Mouse (Mus musculus) midbrain, embryonic 15.5 days (tissue): Measurements from ENCODE around the gene Bmp4. TPM values are rescaled to one million over a fixed set of nuclear protein-coding genes. Genes with fewer than 3 reads are reported as not detected.

ENCODE experiments used
- ATAC-seq: fragments of 200-750 bp; cut with Nextera tagmentation; replicated peaks from 2 replicates; pipeline ENCODE4 v1.8.0; 2017; ENCODE audit warnings: moderate TSS enrichment
- H3K27ac ChIP-seq: fragments of 300-500 bp; sonication (generic); 2 replicates; pipeline ENCODE4 v1.5.1; 2015; ENCODE audit warnings: mild to moderate bottlenecking, inconsistent platforms
- H3K27me3 ChIP-seq: fragments of 300-500 bp; sonication (generic); replicated peaks from 2 replicates; pipeline ENCODE4 v1.6.1; 2015; ENCODE audit warnings: inconsistent platforms
- H3K36me3 ChIP-seq: fragments of 300-500 bp; sonication (generic); replicated peaks from 2 replicates; pipeline ENCODE4 v1.6.1; 2015; ENCODE audit warnings: inconsistent platforms
- H3K4me1 ChIP-seq: fragments of 300-500 bp; sonication (generic); 2 replicates; pipeline ENCODE4 v1.6.1; 2015; ENCODE audit warnings: inconsistent platforms
- H3K4me2 ChIP-seq: fragments of 300-500 bp; sonication (generic); 2 replicates; pipeline ENCODE4 v1.6.1; 2015; ENCODE audit warnings: inconsistent platforms, mild to moderate bottlenecking, moderate library complexity
- H3K4me3 ChIP-seq: fragments of 300-500 bp; sonication (generic); 2 replicates; pipeline ENCODE4 v1.5.1; 2015; ENCODE audit warnings: mild to moderate bottlenecking, inconsistent platforms
- H3K9ac ChIP-seq: fragments of 300-500 bp; sonication (generic); 2 replicates; pipeline ENCODE4 v1.6.1; 2015; ENCODE audit warnings: mild to moderate bottlenecking, inconsistent platforms
- H3K9me3 ChIP-seq: fragments of 300-500 bp; sonication (generic); 2 replicates; pipeline ENCODE4 v1.6.1; 2016; ENCODE audit warnings: inconsistent platforms
- WGBS: fragments of 180-500 bp; shearing (Covaris S2); methylation state at CpG from one replicate; pipeline ENCODE4 v1.1.7; 2015; ENCODE audit warnings: mixed read lengths; 5-methylcytosine and 5-hydroxymethylcytosine counted together
- polyA plus RNA-seq: library from polyadenylated mRNA; unstranded; fragments of >200 nt; fragmentation: Nextera tagmentation; extraction: Ambion mirVana; gene quantifications from 2 replicates; pipeline ENCODE4 v1.2.1, GENCODE M21; 2015

Gene Bmp4
- polyA plus RNA-seq, 1 experiment from 2014 or later: 8.5 TPM

- H3K27ac ChIP-seq: no peak overlapping the region
- H3K36me3 ChIP-seq: no peaks in the 10 kb centered on the region
- no peaks in the 10 kb centered on the region for H3K9me3 ChIP-seq
- H3K27me3 ChIP-seq: peaks cover 29% of the 10 kb centered on the region
- no peak for ATAC-seq
- WGBS: 64% methylated on average over 2 of the region's 2 CpGs
- H3K4me3 ChIP-seq: no peak overlapping the region
- peaks cover 8% of the 10 kb centered on the region for H3K4me1 ChIP-seq
- H3K9ac ChIP-seq: no peak overlapping the region
- H3K4me2 ChIP-seq: no peak overlapping the region
These were observed 9.5 kb upstream of the Bmp4 start for GRCm38 (mm10) chr14:46399925-46400324.

- Histone ChIP-seq H3K36me3 (no peaks in the 10 kb centered on the region), H3K9ac (no peak overlapping the region), H3K4me2 (peak overlapping the region; percentile 41), H3K27ac (no peak overlapping the region), H3K4me3 (peak overlapping the region; percentile 19), H3K27me3 (peaks cover 29% of the 10 kb centered on the region), H3K9me3 (no peaks in the 10 kb centered on the region), H3K4me1 (peaks cover 8% of the 10 kb centered on the region)
- ATAC-seq: 0 out of 2 replicates have a peak, but pooled peaks have one; percentile 45
- WGBS: 3% methylated on average over 27 of the region's 27 CpGs
These were observed 7.7 kb upstream of the Bmp4 start for GRCm38 (mm10) chr14:46398091-46398695.

DNA sequence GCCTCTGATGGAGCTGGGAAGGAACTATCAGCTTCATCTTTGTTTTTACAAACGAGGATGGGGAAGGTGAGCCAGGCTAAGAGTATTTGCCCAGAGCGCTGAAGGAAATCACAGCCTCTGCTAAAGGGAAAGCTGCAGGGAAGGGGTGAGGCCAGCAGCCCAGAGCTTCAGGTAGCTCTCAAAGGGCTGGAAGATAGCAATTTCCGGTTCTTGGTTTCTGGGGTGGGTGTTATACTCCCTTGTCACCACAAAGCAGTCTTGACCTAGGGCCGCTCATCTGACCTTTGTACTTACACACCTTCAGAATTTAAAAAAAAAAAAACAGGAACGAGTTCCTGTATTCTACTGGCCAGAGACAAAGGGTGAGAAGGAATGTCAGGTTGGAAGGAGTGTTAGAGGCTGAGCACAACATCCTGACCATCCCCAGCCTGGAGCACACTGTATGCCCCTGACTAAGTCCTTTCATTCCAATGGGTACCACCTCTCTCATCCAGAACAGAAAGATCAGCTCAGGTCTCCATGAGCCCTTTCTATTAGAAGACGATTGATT, 1.2 kb upstream of the Bmp4 start:
- peaks cover 37% of the 10 kb centered on the region for H3K4me1 ChIP-seq
- no peak overlapping the region for H3K4me3 ChIP-seq
- 57% methylated on average over 6 of the region's 6 CpGs for WGBS
- H3K9me3 ChIP-seq: no peaks in the 10 kb centered on the region
- H3K27me3 ChIP-seq: peaks cover 63% of the 10 kb centered on the region
- no peak for ATAC-seq
- no peak overlapping the region for H3K9ac ChIP-seq
- H3K27ac ChIP-seq: no peak overlapping the region
- H3K36me3 ChIP-seq: no peaks in the 10 kb centered on the region
- no peak overlapping the region for H3K4me2 ChIP-seq

DNA sequence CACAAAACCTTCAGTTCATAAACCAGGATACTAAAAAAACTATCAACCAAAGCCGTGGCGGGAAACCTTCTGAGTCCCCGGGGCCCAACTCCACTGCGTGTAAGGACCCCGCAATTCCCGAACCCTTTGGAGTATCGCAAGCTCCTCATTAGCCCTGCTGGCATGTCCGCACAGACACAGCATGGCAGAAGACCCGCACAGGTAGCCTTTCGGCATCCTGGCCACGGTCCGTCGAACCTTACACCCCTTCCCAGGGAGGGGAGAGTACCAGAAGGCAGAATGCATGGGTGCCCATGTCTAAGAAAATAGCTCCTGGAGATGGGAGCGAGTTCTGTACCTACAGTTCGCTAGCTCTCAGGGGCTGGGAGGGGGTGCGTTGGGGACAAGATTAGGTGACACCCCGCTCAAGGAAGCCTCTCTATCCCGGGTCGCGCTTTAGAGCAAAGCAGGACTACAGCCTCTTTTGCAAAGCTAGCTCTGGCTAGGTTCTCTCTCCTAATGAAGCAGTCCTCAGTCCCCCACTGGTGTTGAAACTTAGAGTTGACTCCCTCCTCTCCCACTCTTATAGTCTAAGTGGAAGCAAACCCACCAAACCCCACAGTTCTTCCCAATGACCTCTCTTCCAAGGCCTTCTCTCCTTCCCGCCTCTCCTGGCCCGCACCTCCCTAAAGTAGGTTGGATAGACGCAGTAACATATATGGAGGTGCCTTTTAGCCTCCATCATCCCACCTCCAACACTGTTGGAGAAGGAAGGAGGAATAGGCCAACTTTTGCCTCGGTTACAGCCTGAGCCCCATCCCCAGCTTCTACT, 826 bp downstream of the Bmp4 start:
- Histone ChIP-seq H3K27me3 (peaks cover 69% of the 10 kb centered on the region), H3K4me3 (peak overlapping the region; percentile 20), H3K9ac (no peak overlapping the region), H3K9me3 (no peaks in the 10 kb centered on the region), H3K4me1 (peaks cover 52% of the 10 kb centered on the region), H3K36me3 (no peaks in the 10 kb centered on the region), H3K4me2 (peak overlapping the region; percentile 43), H3K27ac (no peak overlapping the region)
- WGBS: 6% methylated on average over 24 of the region's 24 CpGs
- no peak for ATAC-seq

DNA sequence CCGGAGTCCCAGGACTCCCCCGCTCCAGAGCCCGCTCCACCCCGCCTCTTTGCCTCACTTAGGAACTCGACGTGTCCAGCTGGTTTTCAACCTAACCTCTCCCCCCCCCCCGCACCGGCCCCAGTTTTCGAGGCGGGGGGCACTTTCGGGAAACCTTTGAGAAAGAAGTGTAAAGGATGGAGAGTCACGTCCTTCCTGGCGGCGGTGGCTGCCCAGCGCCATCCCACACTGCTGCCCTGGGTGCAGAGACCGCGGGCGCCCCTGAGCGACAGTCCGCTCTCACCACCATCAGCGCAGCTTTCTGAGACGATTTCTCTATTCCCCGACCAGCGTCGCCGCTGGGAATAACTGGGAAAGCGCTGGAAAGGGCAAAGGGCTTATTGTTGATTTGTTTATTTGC, 1.8 kb downstream of the Bmp4 start:
- Histone ChIP-seq H3K4me3 (peak overlapping the region; percentile 56), H3K36me3 (no peaks in the 10 kb centered on the region), H3K9me3 (no peaks in the 10 kb centered on the region), H3K4me1 (peaks cover 52% of the 10 kb centered on the region), H3K9ac (no peak overlapping the region), H3K4me2 (peak overlapping the region; percentile 94), H3K27ac (no peak overlapping the region), H3K27me3 (peaks cover 77% of the 10 kb centered on the region)
- ATAC-seq: no peak
- under 1% methylated on average over 27 of the region's 27 CpGs for WGBS

DNA sequence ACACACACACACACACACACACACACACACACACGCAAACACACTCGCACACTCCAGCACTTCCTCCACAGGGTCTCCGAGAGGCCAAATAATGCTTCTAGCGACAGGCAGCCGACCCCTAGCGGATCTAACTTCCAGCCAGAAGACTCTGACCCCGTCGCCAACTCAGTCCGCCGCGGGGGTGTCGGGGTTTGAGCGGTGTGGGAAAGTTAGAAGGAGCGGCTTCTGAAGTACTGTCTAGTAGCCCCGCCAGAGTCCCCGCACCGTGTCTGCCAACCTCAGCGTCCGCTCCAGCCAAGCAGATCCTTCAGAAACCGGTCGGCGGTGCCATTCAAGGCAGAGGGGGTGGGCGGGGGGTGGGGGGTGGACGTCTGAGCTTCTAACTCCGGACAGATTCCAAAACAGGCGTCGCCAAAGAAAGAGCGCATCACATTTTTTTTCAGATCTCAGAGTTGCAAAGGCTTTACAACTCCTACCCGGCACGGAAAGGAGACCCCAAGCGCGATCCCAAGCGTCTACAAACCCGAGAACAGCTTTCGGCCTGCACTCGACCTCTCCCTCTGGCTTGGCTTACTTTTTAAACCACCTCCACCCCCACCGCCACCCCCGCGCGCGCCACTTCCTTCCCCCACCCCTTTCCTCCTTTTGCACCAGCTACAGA, 2.5 kb downstream of the Bmp4 start:
- Histone ChIP-seq H3K27ac (no peak overlapping the region), H3K4me1 (peaks cover 52% of the 10 kb centered on the region), H3K4me3 (peak overlapping the region; percentile 56), H3K4me2 (peak overlapping the region; percentile 94), H3K36me3 (no peaks in the 10 kb centered on the region), H3K27me3 (peaks cover 77% of the 10 kb centered on the region), H3K9me3 (no peaks in the 10 kb centered on the region), H3K9ac (no peak overlapping the region; the same call in 1 of the 2 replicates)
- 2% methylated on average over 41 of the region's 41 CpGs for WGBS
- peak; percentile 31 for ATAC-seq

DNA sequence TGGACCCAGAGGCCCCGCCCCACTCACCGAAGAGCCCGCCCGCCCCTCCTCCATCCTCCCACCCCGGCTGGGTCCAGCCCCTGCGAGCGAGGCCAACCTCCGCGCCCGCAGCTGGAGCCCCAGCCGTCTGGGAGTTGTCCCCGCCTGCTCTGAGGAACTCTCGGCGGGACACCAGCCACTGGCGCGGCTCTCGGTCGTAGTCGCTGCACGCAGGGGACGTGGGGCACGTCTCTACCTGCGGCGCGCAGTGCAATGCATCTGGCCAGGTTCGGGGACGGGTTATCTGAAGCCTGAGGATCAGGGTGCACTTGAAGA, 3.2 kb downstream of the Bmp4 start:
- peak; percentile 84 for ATAC-seq
- WGBS: under 1% methylated on average over 27 of the region's 27 CpGs
- peaks cover 73% of the 10 kb centered on the region for H3K27me3 ChIP-seq

DNA sequence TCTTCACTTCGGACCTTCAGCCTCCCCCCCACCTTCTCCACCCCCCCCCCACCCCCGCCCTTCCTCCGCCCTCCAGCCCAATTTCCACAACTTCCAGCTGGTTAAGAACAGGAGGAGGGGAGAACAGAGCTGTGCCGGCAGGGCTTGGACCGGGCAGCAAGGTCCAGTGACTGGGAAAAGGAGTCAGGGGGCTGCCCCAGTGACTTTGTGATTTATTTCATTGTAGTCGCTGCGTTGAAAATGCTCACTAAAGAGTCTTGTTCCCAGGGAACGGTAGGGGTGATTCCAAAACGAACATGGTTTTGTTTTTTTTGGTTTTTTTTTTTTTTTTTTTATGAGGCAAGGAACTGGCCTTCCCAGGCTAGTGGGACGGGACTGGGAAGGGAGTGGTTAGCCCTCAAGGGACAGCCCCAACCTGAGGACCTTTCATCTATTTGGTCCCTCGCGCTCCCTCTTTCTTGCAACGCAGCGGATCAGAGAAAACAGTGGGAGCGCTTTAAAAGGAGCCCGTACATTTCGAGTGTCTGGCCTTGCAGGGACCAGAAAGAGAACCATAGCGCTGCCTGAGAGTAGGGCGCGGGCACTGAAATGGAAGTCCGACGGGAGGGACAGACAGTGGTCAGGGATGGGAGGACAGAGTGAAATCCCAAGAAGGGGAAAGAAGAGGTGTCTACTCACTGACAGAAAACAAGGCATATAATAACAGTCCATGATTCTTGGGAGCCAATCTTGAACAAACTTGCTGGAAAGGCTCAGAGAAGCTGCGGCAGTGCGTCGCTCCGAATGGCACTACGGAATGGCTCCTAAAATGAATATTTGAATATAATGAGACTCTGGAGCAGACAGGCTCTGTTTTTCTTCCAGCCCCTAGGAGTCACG, 3.8 kb downstream of the Bmp4 start:
- H3K36me3 ChIP-seq: no peaks in the 10 kb centered on the region
- H3K27me3 ChIP-seq: peaks cover 72% of the 10 kb centered on the region
- peak; percentile 22 for ATAC-seq
- WGBS: under 1% methylated on average over 28 of the region's 28 CpGs
- peak overlapping the region; percentile 56 for H3K4me3 ChIP-seq
- H3K4me1 ChIP-seq: peaks cover 52% of the 10 kb centered on the region
- H3K9me3 ChIP-seq: no peaks in the 10 kb centered on the region
- no peak overlapping the region for H3K9ac ChIP-seq
- peak overlapping the region; percentile 94 for H3K4me2 ChIP-seq
- H3K27ac ChIP-seq: no peak overlapping the region

More for the DNA sequence above, 3.2 kb downstream of the Bmp4 start:
- Histone ChIP-seq H3K9ac (no peak overlapping the region; the same call in 1 of the 2 replicates), H3K4me2 (peak overlapping the region; percentile 94), H3K27ac (no peak overlapping the region), H3K4me3 (peak overlapping the region; percentile 56), H3K9me3 (no peaks in the 10 kb centered on the region), H3K4me1 (peaks cover 52% of the 10 kb centered on the region), H3K36me3 (no peaks in the 10 kb centered on the region)

DNA sequence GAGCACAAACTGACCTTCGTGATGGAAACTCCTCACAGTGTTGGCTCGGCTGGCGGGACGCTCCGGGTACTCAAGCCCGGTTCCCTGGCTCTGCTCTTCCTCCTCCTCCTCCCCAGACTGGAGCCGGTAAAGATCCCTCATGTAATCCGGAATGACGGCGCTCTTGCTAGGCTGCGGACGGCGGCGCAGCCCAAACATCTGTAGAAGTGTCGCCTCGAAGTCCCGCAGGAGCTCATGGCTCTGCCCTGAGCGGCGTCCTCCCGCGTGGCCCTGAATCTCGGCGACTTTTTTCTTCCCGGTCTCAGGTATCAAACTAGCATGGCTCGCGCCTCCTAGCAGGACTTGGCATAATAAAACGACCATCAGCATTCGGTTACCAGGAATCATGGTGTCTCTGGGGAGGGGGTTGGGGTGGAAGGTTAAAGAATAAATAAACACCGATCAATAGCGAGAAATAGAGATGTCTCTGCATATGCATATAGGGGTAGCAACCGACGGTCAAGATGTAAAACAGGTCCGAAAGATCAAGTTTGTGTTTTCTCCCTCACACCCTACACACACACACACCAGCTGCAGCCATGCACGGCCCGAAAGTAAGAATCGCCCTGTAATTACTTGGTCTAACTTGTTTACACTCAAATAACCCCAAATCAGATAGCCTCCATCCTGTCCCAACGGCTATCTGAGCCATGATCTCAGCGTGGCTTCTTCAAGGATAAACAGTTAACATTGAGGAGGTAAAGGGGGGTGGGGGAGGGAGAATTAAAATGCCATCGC, 4.6 kb downstream of the Bmp4 start:
- under 1% methylated on average over 39 of the region's 39 CpGs for WGBS
- Histone ChIP-seq H3K9ac (no peak overlapping the region), H3K27ac (no peak overlapping the region), H3K9me3 (no peaks in the 10 kb centered on the region), H3K27me3 (peaks cover 72% of the 10 kb centered on the region), H3K4me3 (peak overlapping the region; percentile 56), H3K4me1 (peaks cover 52% of the 10 kb centered on the region), H3K36me3 (no peaks in the 10 kb centered on the region), H3K4me2 (peak overlapping the region; percentile 94)
- ATAC-seq: no peak

GRCm38 (mm10) chr14:46384946-46385691, 5.3 kb downstream of the Bmp4 start:
- H3K27ac ChIP-seq: no peak overlapping the region
- peak overlapping the region; percentile 56 for H3K4me3 ChIP-seq
- no peak overlapping the region for H3K9ac ChIP-seq
- peak overlapping the region; percentile 94 for H3K4me2 ChIP-seq
- no peaks in the 10 kb centered on the region for H3K9me3 ChIP-seq
- H3K36me3 ChIP-seq: no peaks in the 10 kb centered on the region
- 13% methylated on average over 14 of the region's 14 CpGs for whole genome bisulfite sequencing
- ATAC-seq: no peak
- peaks cover 54% of the 10 kb centered on the region for H3K4me1 ChIP-seq
- H3K27me3 ChIP-seq: peaks cover 72% of the 10 kb centered on the region
